Comparison of ENCODE assay signal across 25 mouse cellular contexts in genomic region chr13:43187736-43188135, GRCm38 (mm10).
"Had no signal": no experiment of that assay in that cellular context is flagged by ENCODE, and none has a peak within 500 bp of the region (broad histone marks: within the 10 kb centered on the region; RNA-seq: fewer than 3 reads in every experiment).

No protein-coding gene starts in this region.

- H3K27ac ChIP-seq: gastrocnemius, adult 2 months; heart, embryonic 10.5 days; hindbrain, embryonic 13.5 days; hindbrain, embryonic 15.5 days; hindbrain, postnatal 0 days; kidney, embryonic 15.5 days; kidney, postnatal 0 days; layer of hippocampus, adult 2 months; left cerebral cortex, adult 2 months; limb, embryonic 13.5 days; limb, embryonic 15.5 days; liver, embryonic 13.5 days; liver, embryonic 15.5 days had no signal

- DNase-seq: gastrocnemius, adult 2 months; gastrocnemius, postnatal 10 days; gastrocnemius, postnatal 25 days; heart, adult 18-20 months; heart, postnatal 10 days; heart, postnatal 4 days; kidney, adult 11 months; kidney, adult 2 months; kidney, adult 9 months; kidney, postnatal 14 days; kidney, postnatal 4 days; left cerebral cortex, postnatal 4 days; liver, embryonic 13.5 days had no signal

- H3K9ac ChIP-seq: heart, embryonic 12.5 days; hindbrain, embryonic 13.5 days; hindbrain, embryonic 15.5 days; kidney, embryonic 15.5 days; limb, embryonic 13.5 days; limb, embryonic 15.5 days; liver, embryonic 13.5 days; liver, embryonic 15.5 days had no signal

- H3K27me3 ChIP-seq: heart, embryonic 12.5 days; hindbrain, embryonic 15.5 days; kidney, embryonic 15.5 days; limb, embryonic 13.5 days; limb, embryonic 15.5 days had no signal

- H3K4me3 ChIP-seq: gastrocnemius, adult 2 months; heart, embryonic 10.5 days; heart, embryonic 12.5 days; hindbrain, embryonic 13.5 days; hindbrain, embryonic 15.5 days; kidney, embryonic 15.5 days; layer of hippocampus, adult 2 months; left cerebral cortex, adult 2 months; limb, embryonic 13.5 days; limb, embryonic 15.5 days; liver, embryonic 13.5 days; liver, embryonic 15.5 days had no signal

- H3K9me3 ChIP-seq: heart, embryonic 10.5 days; heart, embryonic 12.5 days; hindbrain, embryonic 13.5 days; hindbrain, embryonic 15.5 days; kidney, embryonic 15.5 days; limb, embryonic 13.5 days; limb, embryonic 15.5 days; liver, embryonic 13.5 days; liver, embryonic 15.5 days had no signal

- H3K36me3 ChIP-seq: heart, embryonic 12.5 days; hindbrain, embryonic 13.5 days; hindbrain, embryonic 15.5 days; kidney, embryonic 15.5 days; limb, embryonic 13.5 days; limb, embryonic 15.5 days; liver, embryonic 13.5 days; liver, embryonic 15.5 days had no signal
